Mouse (Mus musculus): ENCODE measurements around the gene Exog. TPM values are rescaled to one million over a fixed set of nuclear protein-coding genes. Genes with fewer than 3 reads are reported as not detected.

Exog gene
- 45.6 and 48.3 TPM in 2 replicates for polyA plus RNA-seq (2016; fragmentation: Nextera tagmentation; extraction: Ambion mirVana)

DNA sequence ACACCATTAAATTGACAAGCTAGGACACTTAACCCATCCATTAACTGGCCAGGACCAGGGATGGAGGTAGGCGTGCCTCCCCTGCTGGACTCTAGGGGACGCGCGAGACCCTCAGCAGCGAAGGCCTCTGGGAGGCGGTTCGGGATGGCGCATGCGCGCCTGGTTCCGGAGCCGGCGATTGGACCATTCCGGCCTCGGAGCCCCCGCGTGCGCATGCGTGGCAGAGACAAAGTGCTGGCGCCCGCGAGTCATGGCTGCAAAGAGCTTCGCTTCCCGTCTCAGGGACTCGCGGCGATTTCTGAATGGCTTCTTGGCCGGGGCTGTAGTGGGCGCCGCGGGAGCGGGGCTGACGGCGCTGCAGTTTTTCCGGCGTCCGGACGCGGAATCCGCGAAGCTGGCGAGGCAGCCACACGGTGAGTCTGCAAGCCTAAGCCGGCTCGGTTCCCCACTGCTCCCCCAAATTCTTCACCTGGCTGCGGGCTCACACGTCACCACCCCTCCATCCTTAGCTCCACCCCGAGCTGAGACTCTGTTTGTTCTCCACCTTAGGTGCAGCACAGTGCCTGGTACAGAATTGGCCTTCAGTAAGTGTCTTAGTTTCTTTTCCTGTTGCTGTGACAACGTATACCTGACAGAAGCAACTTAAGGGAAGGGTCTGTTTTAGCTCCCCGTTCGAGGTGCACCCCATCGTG, at the start of gene Exog:
TSS of gene Exog (plus strand) at position 206 of the 692 bp plus-strand sequence.
- Histone ChIP-seq H3K4me2 (replicated peaks) (peak within 1 kb of the TSS; percentile 91), H3K9me3 (no peaks in the 10 kb centered on the region), H3K27me3 (no peaks in the 10 kb centered on the region), H3K9ac (peak within 1 kb of the TSS; percentile 92), H3K36me3 (peaks cover 31% of the 10 kb centered on the region), H3K4me1 (peaks cover 14% of the 10 kb centered on the region), H3K27ac (peak within 1 kb of the TSS; percentile 84), H3K4me3 (peak within 1 kb of the TSS; percentile 84)
- peak; percentile 88 for ATAC-seq (ENCODE audit: insufficient number of reproducible peaks, insufficient read depth, low FRiP score, low TSS enrichment)
- WGBS = under 1% methylated on average over 52 of the region's 52 CpGs

- Histone ChIP-seq H3K9ac (peak overlapping the region; percentile 34), H3K4me3 (peak overlapping the region; percentile 89), H3K27me3 (no peaks in the 10 kb centered on the region), H3K36me3 (no peaks in the 10 kb centered on the region), H3K4me1 (peaks cover 20% of the 10 kb centered on the region), H3K9me3 (no peaks in the 10 kb centered on the region), H3K27ac (peak overlapping the region; percentile 99; the same call in 1 of the 2 replicates), H3K4me2 (replicated peaks) (peak overlapping the region; percentile 85)
- WGBS = 3% methylated on average over 7 of the region's 7 CpGs
- ATAC-seq (ENCODE audit: insufficient number of reproducible peaks, insufficient read depth, low FRiP score, low TSS enrichment) = peak; percentile 4; the same call in 1 of the 2 replicates
These were observed 43.4 kb upstream of the Exog start for GRCm38 (mm10) chr9:119401351-119401750.

DNA sequence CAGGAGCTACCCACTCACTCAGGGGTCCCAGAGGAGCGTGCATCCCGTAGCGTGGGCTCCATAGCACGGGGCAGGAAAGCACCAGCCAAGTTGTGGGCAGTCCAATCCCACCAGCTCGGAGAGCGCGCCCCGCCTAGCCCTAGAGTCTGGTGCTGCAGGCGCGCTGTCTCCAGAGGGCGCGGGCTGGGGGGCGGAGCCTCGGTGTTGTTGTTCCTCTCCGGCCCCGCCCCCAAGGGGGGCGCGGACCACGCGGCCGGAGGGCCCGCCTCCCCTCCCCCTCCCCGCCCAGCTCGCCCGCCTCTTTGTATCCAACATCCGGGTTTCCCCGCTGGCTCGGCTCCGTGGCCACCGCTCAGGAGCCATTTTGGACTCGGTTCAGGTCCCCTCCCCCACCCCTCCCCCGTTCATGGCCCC, 42.9 kb upstream of the Exog start, which contains the start of gene Acvr2b:
TSS of gene Acvr2b (plus strand) at position 318 of the 414 bp plus-strand sequence.
- H3K4me3 ChIP-seq = peak within 1 kb of the TSS; percentile 89
- ATAC-seq (ENCODE audit: insufficient number of reproducible peaks, insufficient read depth, low FRiP score, low TSS enrichment) = peak; percentile 95
- no peaks in the 10 kb centered on the region for H3K36me3 ChIP-seq
- WGBS = 1% methylated on average over 23 of the region's 32 CpGs
- H3K4me1 ChIP-seq = peaks cover 20% of the 10 kb centered on the region
- peak within 1 kb of the TSS; percentile 85 for H3K4me2 ChIP-seq (replicated peaks)
- no peaks in the 10 kb centered on the region for H3K27me3 ChIP-seq
- H3K27ac ChIP-seq = peak within 1 kb of the TSS; percentile 99
- no peaks in the 10 kb centered on the region for H3K9me3 ChIP-seq
- peak within 1 kb of the TSS; percentile 98 for H3K9ac ChIP-seq

- Histone ChIP-seq H3K9me3 (no peaks in the 10 kb centered on the region), H3K27me3 (no peaks in the 10 kb centered on the region), H3K9ac (peak overlapping the region; percentile 98), H3K4me1 (peaks cover 22% of the 10 kb centered on the region), H3K4me2 (replicated peaks) (peak overlapping the region; percentile 85), H3K36me3 (no peaks in the 10 kb centered on the region), H3K4me3 (peak overlapping the region; percentile 89), H3K27ac (peak overlapping the region; percentile 99)
- under 1% methylated on average over 123 of the region's 127 CpGs for WGBS
- ATAC-seq (ENCODE audit: insufficient number of reproducible peaks, insufficient read depth, low FRiP score, low TSS enrichment) = peak; percentile 61
These were observed 42.2 kb upstream of the Exog start for GRCm38 (mm10) chr9:119402253-119403235.

DNA sequence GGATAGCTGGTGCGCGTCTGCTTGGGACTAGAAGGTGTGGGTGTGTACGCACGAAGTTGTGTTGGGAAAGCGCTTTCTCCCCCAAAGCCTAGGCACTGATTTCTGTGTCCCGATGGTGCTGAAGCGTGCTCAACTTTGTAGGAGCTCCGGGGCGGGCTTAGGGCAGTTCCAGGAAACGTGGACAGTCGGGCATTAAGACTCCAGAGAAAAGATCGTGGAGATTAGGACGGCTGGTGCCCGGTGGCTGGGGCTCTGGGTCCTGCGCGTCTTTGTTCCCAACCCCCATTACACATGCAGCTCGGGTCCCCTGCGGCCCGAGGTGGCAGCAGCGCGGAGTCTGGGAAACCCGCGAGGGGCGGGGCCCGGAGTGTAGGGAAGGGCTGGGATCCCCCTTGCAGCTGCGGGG, 41.5 kb upstream of the Exog start:
- no peaks in the 10 kb centered on the region for H3K27me3 ChIP-seq
- H3K4me3 ChIP-seq = peak overlapping the region; percentile 89
- under 1% methylated on average over 26 of the region's 26 CpGs for WGBS
- ATAC-seq (ENCODE audit: insufficient number of reproducible peaks, insufficient read depth, low FRiP score, low TSS enrichment) = peak; percentile 39; the same call in 1 of the 2 replicates
- H3K4me2 ChIP-seq (replicated peaks) = peak overlapping the region; percentile 85
- H3K9ac ChIP-seq = peak overlapping the region; percentile 98
- H3K4me1 ChIP-seq = peaks cover 29% of the 10 kb centered on the region
- H3K27ac ChIP-seq = peak overlapping the region; percentile 99
- no peaks in the 10 kb centered on the region for H3K36me3 ChIP-seq
- no peaks in the 10 kb centered on the region for H3K9me3 ChIP-seq

DNA sequence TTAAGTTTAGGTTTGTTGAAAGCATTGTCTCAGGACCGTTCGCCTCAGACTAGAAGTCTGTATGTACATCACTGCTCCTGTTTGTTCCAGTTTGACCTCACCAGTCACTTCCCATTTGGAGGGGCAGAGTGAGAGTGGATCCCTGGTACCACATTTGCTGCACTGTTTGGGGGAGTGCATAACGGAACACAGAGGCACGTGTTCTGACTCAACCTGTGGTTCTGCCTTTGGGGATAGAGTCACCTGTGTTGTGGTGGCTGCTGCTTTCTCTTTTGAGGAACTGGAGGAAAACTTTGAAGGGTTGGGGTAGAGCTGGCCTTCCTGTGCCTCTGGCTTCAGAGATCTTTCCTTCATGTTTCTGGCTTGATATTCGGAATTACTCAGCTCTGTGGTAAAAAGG, 40.7 kb upstream of the Exog start:
- peak overlapping the region; percentile 98 for H3K9ac ChIP-seq
- H3K4me2 ChIP-seq (replicated peaks) = peak overlapping the region; percentile 85
- H3K4me1 ChIP-seq = peaks cover 30% of the 10 kb centered on the region
- no peaks in the 10 kb centered on the region for H3K36me3 ChIP-seq
- ATAC-seq (ENCODE audit: insufficient number of reproducible peaks, insufficient read depth, low FRiP score, low TSS enrichment) = no peak
- WGBS = 65% methylated on average over 5 of the region's 5 CpGs
- H3K27ac ChIP-seq = no peak overlapping the region
- peak overlapping the region; percentile 89 for H3K4me3 ChIP-seq
- no peaks in the 10 kb centered on the region for H3K27me3 ChIP-seq
- no peaks in the 10 kb centered on the region for H3K9me3 ChIP-seq

GRCm38 (mm10) chr9:119407884-119408283, 36.9 kb upstream of the Exog start:
- Histone ChIP-seq H3K4me1 (peaks cover 27% of the 10 kb centered on the region), H3K9me3 (peaks cover 4% of the 10 kb centered on the region), H3K4me3 (no peak overlapping the region), H3K9ac (no peak overlapping the region), H3K27ac (0 out of 2 replicates have a peak overlapping the region, but pooled peaks have one; percentile 19), H3K36me3 (peaks cover 4% of the 10 kb centered on the region), H3K27me3 (no peaks in the 10 kb centered on the region), H3K4me2 (replicated peaks) (no peak overlapping the region)
- ATAC-seq (ENCODE audit: insufficient number of reproducible peaks, insufficient read depth, low FRiP score, low TSS enrichment) = no peak
- 65% methylated on average over 15 of the region's 15 CpGs for WGBS

DNA sequence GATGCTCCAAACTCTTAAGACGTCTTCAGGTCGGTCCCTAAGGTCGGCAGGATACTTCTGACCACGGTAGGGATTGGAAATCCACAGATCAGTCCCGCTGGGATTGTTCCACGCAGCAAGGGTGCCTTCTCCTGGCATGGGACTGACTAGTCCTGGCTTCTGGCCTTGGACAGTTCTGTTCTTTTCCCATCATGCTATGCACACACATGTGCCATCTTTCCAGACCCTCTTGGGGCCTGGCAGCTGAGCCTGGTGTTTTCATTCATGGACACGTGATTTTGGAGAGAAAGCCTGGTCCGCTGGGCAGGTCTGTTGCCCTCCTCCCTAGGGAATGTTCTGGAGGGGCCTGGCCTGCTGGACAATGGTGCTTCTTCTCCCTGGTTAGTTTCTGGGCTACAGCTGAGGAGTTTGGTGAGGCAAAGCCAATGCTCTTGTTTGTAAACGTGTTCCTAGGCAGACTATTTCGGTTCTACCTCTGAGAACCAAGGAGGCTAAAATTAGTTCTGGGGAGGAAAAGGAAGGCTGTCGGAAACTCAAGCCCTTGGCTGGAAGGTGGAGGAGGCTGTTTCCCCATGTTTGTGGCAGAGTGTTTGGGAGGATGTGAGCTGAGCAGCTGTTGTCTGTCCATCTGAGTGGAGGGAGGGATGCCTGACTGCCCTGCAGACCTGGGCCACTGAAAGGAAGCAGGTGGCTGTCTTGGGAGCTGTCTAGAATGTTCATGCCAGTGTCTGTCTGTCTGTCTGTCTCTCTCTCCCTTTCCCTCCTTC, 35.7 kb upstream of the Exog start:
- H3K27ac ChIP-seq = peak overlapping the region; percentile 30; the same call in 1 of the 2 replicates
- peaks cover 20% of the 10 kb centered on the region for H3K4me1 ChIP-seq
- H3K9ac ChIP-seq = no peak overlapping the region
- no peaks in the 10 kb centered on the region for H3K27me3 ChIP-seq
- 78% methylated on average over 11 of the region's 11 CpGs for WGBS
- H3K36me3 ChIP-seq = peaks cover 4% of the 10 kb centered on the region
- ATAC-seq (ENCODE audit: insufficient number of reproducible peaks, insufficient read depth, low FRiP score, low TSS enrichment) = no peak
- H3K9me3 ChIP-seq = peaks cover 9% of the 10 kb centered on the region
- H3K4me2 ChIP-seq (replicated peaks) = no peak overlapping the region
- no peak overlapping the region for H3K4me3 ChIP-seq

DNA sequence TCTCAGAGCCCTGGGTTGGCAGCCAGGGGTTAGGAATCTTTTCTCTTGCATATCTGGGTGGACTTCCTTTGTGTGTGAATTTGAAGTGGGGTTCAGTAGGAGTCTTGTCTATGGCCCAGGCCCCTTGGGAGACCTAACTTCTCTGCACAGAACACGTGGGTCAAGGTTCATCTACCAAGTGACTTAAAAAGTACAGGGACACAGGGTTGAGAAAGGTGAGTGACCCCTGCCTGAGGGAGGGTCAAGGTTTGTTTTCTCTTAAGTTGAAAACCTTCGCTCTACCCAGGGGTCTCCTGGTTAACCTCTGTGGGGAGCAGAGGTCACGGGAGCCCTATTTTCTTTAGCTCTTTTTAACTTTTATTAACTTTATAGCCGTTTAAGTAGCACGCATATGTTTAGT, 34.9 kb upstream of the Exog start:
- H3K4me2 ChIP-seq (replicated peaks) = no peak overlapping the region
- no peak overlapping the region for H3K9ac ChIP-seq
- no peak overlapping the region for H3K27ac ChIP-seq
- WGBS = 48% methylated on average over 5 of the region's 5 CpGs
- no peaks in the 10 kb centered on the region for H3K27me3 ChIP-seq
- ATAC-seq (ENCODE audit: insufficient number of reproducible peaks, insufficient read depth, low FRiP score, low TSS enrichment) = no peak
- H3K36me3 ChIP-seq = peaks cover 4% of the 10 kb centered on the region
- peaks cover 9% of the 10 kb centered on the region for H3K9me3 ChIP-seq
- peaks cover 12% of the 10 kb centered on the region for H3K4me1 ChIP-seq
- H3K4me3 ChIP-seq = no peak overlapping the region

- no peak overlapping the region for H3K27ac ChIP-seq
- H3K9me3 ChIP-seq = 0 out of 2 replicates have a peak, but pooled peaks cover 3% of the 10 kb centered on the region
- WGBS = 72% methylated on average over 18 of the region's 18 CpGs
- no peak overlapping the region for H3K4me3 ChIP-seq
- no peak overlapping the region for H3K9ac ChIP-seq
- H3K36me3 ChIP-seq = 0 out of 2 replicates have a peak, but pooled peaks cover 3% of the 10 kb centered on the region
- H3K27me3 ChIP-seq = no peaks in the 10 kb centered on the region
- H3K4me1 ChIP-seq = peaks cover 11% of the 10 kb centered on the region; the same call in 1 of the 2 replicates
- H3K4me2 ChIP-seq (replicated peaks) = no peak overlapping the region
- ATAC-seq (ENCODE audit: insufficient number of reproducible peaks, insufficient read depth, low FRiP score, low TSS enrichment) = no peak
These were observed 26.7 kb upstream of the Exog start for GRCm38 (mm10) chr9:119418025-119418424.

All from embryonic facial prominence, embryonic 12.5 days (tissue).